Mouse (Mus musculus) liver, embryonic 15.5 days (tissue): Measurements from ENCODE around the gene Psmb10. TPM values are rescaled to one million over a fixed set of nuclear protein-coding genes. Genes with fewer than 3 reads are reported as not detected.
A peak's percentile ranks its signal among the peaks of the same experiment; 100 is the strongest.

ENCODE experiments used
- ATAC-seq: fragments of 200-750 bp; cut with Nextera tagmentation; 2 replicates; pipeline ENCODE4 v1.8.0; 2017; ENCODE audit warnings: moderate number of reproducible peaks, mild to moderate bottlenecking, moderate library complexity; ENCODE audit not compliant: insufficient read depth
- H3K27ac ChIP-seq: fragments of 300-500 bp; sonication (generic); replicated peaks from 2 replicates; pipeline ENCODE4 v1.5.1; 2015; ENCODE audit warnings: mild to moderate bottlenecking, inconsistent platforms
- H3K27me3 ChIP-seq: fragments of 300-500 bp; sonication (generic); 2 replicates; pipeline ENCODE4 v1.6.1; 2015; ENCODE audit warnings: mild to moderate bottlenecking, inconsistent platforms
- H3K36me3 ChIP-seq: fragments of 300-500 bp; sonication (generic); replicated peaks from 2 replicates; pipeline ENCODE4 v1.6.1; 2015; ENCODE audit warnings: moderate library complexity, mild to moderate bottlenecking, inconsistent platforms
- H3K4me1 ChIP-seq: fragments of 300-500 bp; sonication (generic); replicated peaks from 2 replicates; pipeline ENCODE4 v1.6.1; 2015; ENCODE audit warnings: inconsistent platforms
- H3K4me2 ChIP-seq: fragments of 300-500 bp; sonication (generic); 2 replicates; pipeline ENCODE4 v1.6.1; 2015; ENCODE audit warnings: moderate library complexity, mild to moderate bottlenecking, inconsistent platforms
- H3K4me3 ChIP-seq: fragments of 300-500 bp; sonication (generic); replicated peaks from 2 replicates; pipeline ENCODE4 v1.5.1; 2015; ENCODE audit warnings: mild to moderate bottlenecking, inconsistent platforms
- H3K9ac ChIP-seq: fragments of 300-500 bp; sonication (generic); 2 replicates; pipeline ENCODE4 v1.6.1; 2015; ENCODE audit warnings: moderate library complexity, mild to moderate bottlenecking, inconsistent platforms
- H3K9me3 ChIP-seq: fragments of 300-500 bp; sonication (generic); replicated peaks from 2 replicates; pipeline ENCODE4 v1.6.1; 2016; ENCODE audit warnings: inconsistent platforms
- WGBS: fragments of 180-500 bp; shearing (Covaris S2); methylation state at CpG from one replicate; pipeline ENCODE4 v1.1.7; 2015; ENCODE audit warnings: mixed read lengths; ENCODE audit not compliant: insufficient replicate concordance; 5-methylcytosine and 5-hydroxymethylcytosine counted together
- microRNA-seq: library from miRNA; unstranded; fragments of <30 nt; microRNA quantifications from one replicate; pipeline ENCODE4, GENCODE M21; 2016
- polyA plus RNA-seq: library from polyadenylated mRNA; unstranded; fragments of >200 nt; fragmentation: Nextera tagmentation; extraction: Ambion mirVana; gene quantifications from 2 replicates; pipeline ENCODE4 v1.2.1, GENCODE M21; 2015

Psmb10 gene
- polyA plus RNA-seq, 1 experiment from 2014 or later = 45.0 TPM

GRCm38 (mm10) chr8:105900941-105901616 lies 37.2 kb downstream of the Psmb10 start:
- Histone ChIP-seq H3K4me2 (peak overlapping the region; percentile 77), H3K4me3 (peak overlapping the region; percentile 97), H3K9ac (peak overlapping the region; percentile 99), H3K27me3 (no peaks in the 10 kb centered on the region), H3K36me3 (0 out of 2 replicates have a peak, but pooled peaks cover 3% of the 10 kb centered on the region), H3K9me3 (no peaks in the 10 kb centered on the region), H3K4me1 (peaks cover 22% of the 10 kb centered on the region), H3K27ac (peak overlapping the region; percentile 96)
- 12% methylated on average over 16 of the region's 16 CpGs for WGBS
- ATAC-seq = peak; percentile 57

- under 1% methylated on average over 68 of the region's 68 CpGs for WGBS
- no peaks in the 10 kb centered on the region for H3K9me3 ChIP-seq
- no peaks in the 10 kb centered on the region for H3K36me3 ChIP-seq
- peak within 1 kb of the TSS; percentile 77 for H3K4me2 ChIP-seq
- peak within 1 kb of the TSS; percentile 96 for H3K27ac ChIP-seq
- H3K4me1 ChIP-seq = peaks cover 21% of the 10 kb centered on the region
- peak within 1 kb of the TSS; percentile 97 for H3K4me3 ChIP-seq
- H3K27me3 ChIP-seq = no peaks in the 10 kb centered on the region
- peak; percentile 93 for ATAC-seq
- H3K9ac ChIP-seq = peak within 1 kb of the TSS; percentile 99
These were observed 37.9 kb downstream of the Psmb10 start, which contains the start of gene Pskh1 for GRCm38 (mm10) chr8:105900180-105900940. Pskh1 (plus strand) TSS chr8:105900441.

GRCm38 (mm10) chr8:105897801-105898480 lies 40.3 kb downstream of the Psmb10 start:
- H3K9ac ChIP-seq = no peak overlapping the region
- peaks cover 24% of the 10 kb centered on the region for H3K4me1 ChIP-seq
- no peaks in the 10 kb centered on the region for H3K27me3 ChIP-seq
- no peaks in the 10 kb centered on the region for H3K9me3 ChIP-seq
- WGBS = 70% methylated on average over 9 of the region's 9 CpGs
- no peak overlapping the region for H3K4me3 ChIP-seq
- ATAC-seq = no peak
- H3K36me3 ChIP-seq = peaks cover 13% of the 10 kb centered on the region
- no peak overlapping the region for H3K4me2 ChIP-seq
- no peak overlapping the region for H3K27ac ChIP-seq

- H3K4me3 ChIP-seq = no peak within 1 kb of the TSS
- ATAC-seq = peak; percentile 56
- H3K4me2 ChIP-seq = no peak within 1 kb of the TSS
- 0 out of 2 replicates have a peak, but pooled peaks cover 3% of the 10 kb centered on the region for H3K4me1 ChIP-seq
- no peak within 1 kb of the TSS for H3K9ac ChIP-seq
- H3K27me3 ChIP-seq = no peaks in the 10 kb centered on the region
- H3K9me3 ChIP-seq = no peaks in the 10 kb centered on the region
- WGBS = 43% methylated on average over 11 of the region's 11 CpGs
- H3K27ac ChIP-seq = no peak within 1 kb of the TSS
- H3K36me3 ChIP-seq = peaks cover 59% of the 10 kb centered on the region
These were observed 44.9 kb downstream of the Psmb10 start, which contains the start of gene Nrn1l for GRCm38 (mm10) chr8:105893339-105893738. Nrn1l (plus strand) TSS chr8:105893567.

GRCm38 (mm10) chr8:105892432-105892831 lies 45.8 kb downstream of the Psmb10 start:
- H3K9ac ChIP-seq = no peak overlapping the region
- no peaks in the 10 kb centered on the region for H3K9me3 ChIP-seq
- no peak overlapping the region for H3K27ac ChIP-seq
- no peak overlapping the region for H3K4me2 ChIP-seq
- 0 out of 2 replicates have a peak, but pooled peaks cover 3% of the 10 kb centered on the region for H3K4me1 ChIP-seq
- H3K36me3 ChIP-seq = peaks cover 68% of the 10 kb centered on the region
- H3K27me3 ChIP-seq = no peaks in the 10 kb centered on the region
- WGBS = 79% methylated on average over 6 of the region's 6 CpGs
- ATAC-seq = 0 out of 2 replicates have a peak, but pooled peaks have one; percentile 16
- no peak overlapping the region for H3K4me3 ChIP-seq

- Histone ChIP-seq H3K4me3 (no peak overlapping the region), H3K4me1 (0 out of 2 replicates have a peak, but pooled peaks cover 3% of the 10 kb centered on the region), H3K27ac (no peak overlapping the region), H3K4me2 (no peak overlapping the region), H3K9me3 (no peaks in the 10 kb centered on the region), H3K36me3 (peaks cover 83% of the 10 kb centered on the region), H3K27me3 (no peaks in the 10 kb centered on the region), H3K9ac (no peak overlapping the region)
- no peak for ATAC-seq
- whole genome bisulfite sequencing = 81% methylated on average over 6 of the region's 6 CpGs
These were observed 47.4 kb downstream of the Psmb10 start for GRCm38 (mm10) chr8:105890870-105891269.

- Histone ChIP-seq H3K27ac (no peak overlapping the region), H3K4me3 (no peak overlapping the region), H3K9me3 (no peaks in the 10 kb centered on the region), H3K36me3 (peaks cover 91% of the 10 kb centered on the region), H3K27me3 (no peaks in the 10 kb centered on the region), H3K4me2 (no peak overlapping the region), H3K4me1 (0 out of 2 replicates have a peak, but pooled peaks cover 3% of the 10 kb centered on the region), H3K9ac (no peak overlapping the region)
- no peak for ATAC-seq
- 91% methylated on average over 12 of the region's 12 CpGs for WGBS
These were observed 48.3 kb downstream of the Psmb10 start for GRCm38 (mm10) chr8:105889756-105890465.

Small RNAs within 50 kb of the gene (microRNA-seq; reads per million reads assigned to microRNA genes)
- not detected for gene Mir7074

Other genes starting within 250 kb of the Psmb10 start
- 22.4 and 23.6 TPM in 2 replicates for gene Acd, start 237.3 kb downstream of the Psmb10 start, polyA plus RNA-seq
- gene Pard6a, start 237.3 kb downstream of the Psmb10 start, polyA plus RNA-seq = 6.1 and 6.3 TPM in 2 replicates
- gene 4933405L10Rik, start 230.8 kb downstream of the Psmb10 start, polyA plus RNA-seq = not detected in 2 replicates
- 4.4 and 5.2 TPM in 2 replicates for gene Enkd1, start 230.2 kb downstream of the Psmb10 start, polyA plus RNA-seq
- 1.8 and 2.3 TPM in 2 replicates for gene Gfod2, start 179.8 kb downstream of the Psmb10 start, polyA plus RNA-seq
- 45.0 and 52.2 TPM in 2 replicates for gene Ranbp10, start 111.1 kb downstream of the Psmb10 start, polyA plus RNA-seq
- gene Tsnaxip1, start 110.7 kb downstream of the Psmb10 start, polyA plus RNA-seq = 0.07 and 0.22 TPM in 2 replicates
- gene Cenpt, start 85.2 kb downstream of the Psmb10 start, polyA plus RNA-seq = 20.3 and 22.7 TPM in 2 replicates
- gene Thap11, start 83.3 kb downstream of the Psmb10 start, polyA plus RNA-seq = 31.5 and 32.2 TPM in 2 replicates
- gene Nutf2, start 77.9 kb downstream of the Psmb10 start, polyA plus RNA-seq = 85.2 and 94.1 TPM in 2 replicates
- gene Edc4, start 57.6 kb downstream of the Psmb10 start, polyA plus RNA-seq = 15.3 and 15.5 TPM in 2 replicates
- gene Nrn1l, start 44.9 kb downstream of the Psmb10 start, polyA plus RNA-seq = not detected in 2 replicates
- 10.3 and 12.5 TPM in 2 replicates for gene Pskh1, start 38.0 kb downstream of the Psmb10 start, polyA plus RNA-seq
- 0.20 and 0.36 TPM in 2 replicates for gene Ctrl, start 4.6 kb downstream of the Psmb10 start, polyA plus RNA-seq
- gene Lcat, start 4.9 kb upstream of the Psmb10 start, polyA plus RNA-seq = 70.8 and 85.2 TPM in 2 replicates
- 10.6 and 11.9 TPM in 2 replicates for gene Slc12a4, start 27.7 kb upstream of the Psmb10 start, polyA plus RNA-seq
- not detected in 2 replicates for gene Dpep3, start 41.0 kb upstream of the Psmb10 start, polyA plus RNA-seq
- gene Dus2, start 52.9 kb upstream of the Psmb10 start, polyA plus RNA-seq = 10.5 and 12.0 TPM in 2 replicates
- not detected in 2 replicates for gene Dpep2nb, start 67.5 kb upstream of the Psmb10 start, polyA plus RNA-seq
- 9.8 and 10.0 TPM in 2 replicates for gene Ddx28, start 73.4 kb upstream of the Psmb10 start, polyA plus RNA-seq
- gene Nfatc3, start 120.4 kb upstream of the Psmb10 start, polyA plus RNA-seq = 2.6 and 3.0 TPM in 2 replicates
- gene Esrp2, start 198.5 kb upstream of the Psmb10 start, polyA plus RNA-seq = 13.3 and 17.0 TPM in 2 replicates
- 7.8 and 8.7 TPM in 2 replicates for gene Pla2g15, start 212.0 kb upstream of the Psmb10 start, polyA plus RNA-seq
- 5.1 and 6.0 TPM in 2 replicates for gene Slc7a6, start 230.4 kb upstream of the Psmb10 start, polyA plus RNA-seq